16 mouse cellular contexts compared by ENCODE assay signal in genomic region chr6:139014526-139014925, GRCm38 (mm10).
A peak's percentile ranks its signal among the peaks of the same experiment; 100 is the strongest.
DNase-seq lines count a peak whose midpoint lies in the region; ATAC-seq and TF ChIP-seq lines count a peak whose summit lies in the region.
"Had no signal": no experiment of that assay in that cellular context is flagged by ENCODE, and none has a peak within 500 bp of the region (broad histone marks: within the 10 kb centered on the region; RNA-seq: fewer than 3 reads in every experiment).

No protein-coding gene starts in this region.

- no peaks in the 10 kb centered on the region for H3K27me3 ChIP-seq in forebrain, postnatal 0 days (ENCODE audit: insufficient read depth, low read length)
- H3K27me3 ChIP-seq in forebrain, embryonic 14.5 days (replicated peaks; ENCODE audit: control insufficient read depth, insufficient read depth, low read length) = no peaks in the 10 kb centered on the region
- no peaks in the 10 kb centered on the region for H3K27me3 ChIP-seq in liver, embryonic 14.5 days (ENCODE audit: control insufficient read depth, insufficient read depth, low read length)
- no peaks in the 10 kb centered on the region for H3K27me3 ChIP-seq in liver, embryonic 12.5 days (replicated peaks)
- no peaks in the 10 kb centered on the region for H3K27me3 ChIP-seq in MEL (ENCODE audit: control insufficient read depth in 1 of 2, insufficient read depth in 2 of 2, low read length in 2 of 2)
- H3K27me3 ChIP-seq in neural tube, embryonic 15.5 days (replicated peaks) = no peaks in the 10 kb centered on the region
- H3K27me3 ChIP-seq: CH12.LX; forebrain, embryonic 12.5 days; heart, embryonic 12.5 days; liver, embryonic 13.5 days had no signal

- no peak for ATAC-seq in forebrain, postnatal 0 days
- ATAC-seq in forebrain, embryonic 14.5 days = no peak
- no peak for ATAC-seq in liver, embryonic 14.5 days (ENCODE audit: insufficient read depth)
- no peak for ATAC-seq in liver, embryonic 12.5 days
- no peak for ATAC-seq in neural tube, embryonic 15.5 days (ENCODE audit: low FRiP score)

- DNase-seq in forebrain, postnatal 0 days = no peak
- no peak for DNase-seq in forebrain, embryonic 14.5 days (ENCODE audit: low spot score)
- DNase-seq in liver, embryonic 14.5 days (ENCODE audit: low read depth in 3 of 3, low spot score in 3 of 3) = no peak
- DNase-seq in MEL (ENCODE audit: low read depth, low spot score) = peak; percentile 3
- DNase-seq in embryo, embryonic 11 days = peak; percentile 10
- no peak for DNase-seq in thymus, adult 18-20 months
- DNase-seq: adrenal gland, postnatal 36 days; cerebellum, adult 9-10 months; liver, embryonic 13.5 days; lung, postnatal 14 days had no signal

- H3K79me2 ChIP-seq in MEL (ENCODE audit: control insufficient read depth, insufficient read depth, low read length, poor library complexity) = no peaks in the 10 kb centered on the region

- H3K4me2 ChIP-seq in forebrain, postnatal 0 days (ENCODE audit: low read depth) = no peak overlapping the region
- H3K4me2 ChIP-seq in forebrain, embryonic 14.5 days (ENCODE audit: low read length) = no peak overlapping the region
- no peak overlapping the region for H3K4me2 ChIP-seq in liver, embryonic 14.5 days (ENCODE audit: low read depth)
- H3K4me2 ChIP-seq in liver, embryonic 12.5 days = no peak overlapping the region
- H3K4me2 ChIP-seq in neural tube, embryonic 15.5 days = no peak overlapping the region
- H3K4me2 ChIP-seq: forebrain, embryonic 12.5 days; heart, embryonic 12.5 days; liver, embryonic 13.5 days had no signal

- H3K4me1 ChIP-seq in forebrain, postnatal 0 days (ENCODE audit: insufficient read depth) = no peaks in the 10 kb centered on the region
- H3K4me1 ChIP-seq in forebrain, embryonic 14.5 days (ENCODE audit: control insufficient read depth, insufficient read depth, low read length) = no peaks in the 10 kb centered on the region
- no peaks in the 10 kb centered on the region for H3K4me1 ChIP-seq in liver, embryonic 14.5 days (replicated peaks; ENCODE audit: control insufficient read depth in 2 of 2, insufficient read depth in 2 of 2, low read length in 1 of 2)
- no peaks in the 10 kb centered on the region for H3K4me1 ChIP-seq in liver, embryonic 12.5 days
- no peaks in the 10 kb centered on the region for H3K4me1 ChIP-seq in MEL (ENCODE audit: control insufficient read depth in 1 of 2, insufficient read depth in 2 of 2, low read length in 2 of 2)
- H3K4me1 ChIP-seq in neural tube, embryonic 15.5 days = no peaks in the 10 kb centered on the region
- H3K4me1 ChIP-seq: forebrain, embryonic 12.5 days; heart, embryonic 12.5 days; limb, embryonic 10.5 days; liver, embryonic 13.5 days had no signal

- H3K4me3 ChIP-seq in forebrain, postnatal 0 days (ENCODE audit: low read depth, low read length) = no peak overlapping the region
- no peak overlapping the region for H3K4me3 ChIP-seq in forebrain, embryonic 14.5 days (ENCODE audit: low read depth, low read length)
- no peak overlapping the region for H3K4me3 ChIP-seq in liver, embryonic 14.5 days (ENCODE audit: insufficient read depth in 1 of 2, low read depth in 2 of 2, low read length in 2 of 2)
- no peak overlapping the region for H3K4me3 ChIP-seq in liver, embryonic 12.5 days
- no peak overlapping the region for H3K4me3 ChIP-seq in MEL (ENCODE audit: control insufficient read depth in 1 of 2, insufficient read depth in 1 of 2, low read depth in 2 of 2, low read length in 2 of 2)
- no peak overlapping the region for H3K4me3 ChIP-seq in neural tube, embryonic 15.5 days (replicated peaks)
- H3K4me3 ChIP-seq: forebrain, embryonic 12.5 days; heart, embryonic 12.5 days; limb, embryonic 10.5 days; liver, embryonic 13.5 days had no signal

- 93% methylated on average over 4 of the region's 4 CpGs for WGBS in forebrain, postnatal 0 days
- WGBS in forebrain, embryonic 14.5 days = 91% methylated on average over 4 of the region's 4 CpGs
- WGBS in liver, embryonic 14.5 days (ENCODE audit: insufficient replicate concordance) = 46% methylated on average over 4 of the region's 4 CpGs
- WGBS in liver, embryonic 12.5 days (ENCODE audit: insufficient replicate concordance) = 58% methylated on average over 4 of the region's 4 CpGs
- 85% methylated on average over 4 of the region's 4 CpGs for WGBS in neural tube, embryonic 15.5 days

- H3K9ac ChIP-seq in forebrain, postnatal 0 days = no peak overlapping the region
- no peak overlapping the region for H3K9ac ChIP-seq in forebrain, embryonic 14.5 days (ENCODE audit: low read length)
- no peak overlapping the region for H3K9ac ChIP-seq in liver, embryonic 14.5 days (replicated peaks)
- H3K9ac ChIP-seq in liver, embryonic 12.5 days = no peak overlapping the region
- no peak overlapping the region for H3K9ac ChIP-seq in MEL (ENCODE audit: control insufficient read depth, low read depth, low read length, poor library complexity, severe bottlenecking)
- no peak overlapping the region for H3K9ac ChIP-seq in neural tube, embryonic 15.5 days (replicated peaks)
- H3K9ac ChIP-seq: forebrain, embryonic 12.5 days; heart, embryonic 12.5 days; liver, embryonic 13.5 days had no signal

- H3K27ac ChIP-seq in forebrain, postnatal 0 days (ENCODE audit: low read depth, low read length) = no peak overlapping the region
- no peak overlapping the region for H3K27ac ChIP-seq in forebrain, embryonic 14.5 days (ENCODE audit: low read depth, low read length)
- H3K27ac ChIP-seq in liver, embryonic 14.5 days = no peak overlapping the region
- no peak overlapping the region for H3K27ac ChIP-seq in liver, embryonic 12.5 days
- no peak overlapping the region for H3K27ac ChIP-seq in MEL (ENCODE audit: control insufficient read depth, low read depth, low read length)
- H3K27ac ChIP-seq in neural tube, embryonic 15.5 days (replicated peaks) = no peak overlapping the region
- H3K27ac ChIP-seq: forebrain, embryonic 12.5 days; limb, embryonic 10.5 days; liver, embryonic 13.5 days had no signal

- peak; percentile 29 for TF ChIP-seq CTCF in forebrain, postnatal 0 days (IDR thresholded peaks at IDR 0.05; ENCODE audit: low read depth)
- peak; percentile 8; the same call in 1 of the 2 replicates for TF ChIP-seq CTCF in liver, embryonic 14.5 days (IDR thresholded peaks at IDR 0.05; ENCODE audit: low read depth)
- no peak for TF ChIP-seq CTCF in MEL (IDR thresholded peaks at IDR 0.05 in 2 of 3, conservative IDR thresholded peaks at IDR 0.05 in 1 of 3; ENCODE audit: control insufficient read depth in 1 of 3, insufficient read depth in 1 of 3, low read depth in 2 of 3, low read length in 3 of 3, poor library complexity in 1 of 3, severe bottlenecking in 1 of 3)

- no peak for TF ChIP-seq RAD21 in MEL (IDR thresholded peaks at IDR 0.05; ENCODE audit: low read depth, low read length)

- TF ChIP-seq EP300 in liver, embryonic 14.5 days (IDR thresholded peaks at IDR 0.05; ENCODE audit: low read depth) = no peak
- TF ChIP-seq EP300 in MEL (IDR thresholded peaks at IDR 0.05; ENCODE audit: low read depth in 1 of 2, low read length in 2 of 2) = no peak

- H3K9me3 ChIP-seq in forebrain, postnatal 0 days (ENCODE audit: low read length) = no peaks in the 10 kb centered on the region
- no peaks in the 10 kb centered on the region for H3K9me3 ChIP-seq in forebrain, embryonic 14.5 days (replicated peaks; ENCODE audit: control insufficient read depth, low read length)
- H3K9me3 ChIP-seq in liver, embryonic 14.5 days (ENCODE audit: control insufficient read depth, low read length) = no peaks in the 10 kb centered on the region; the same call in 1 of the 2 replicates
- no peaks in the 10 kb centered on the region for H3K9me3 ChIP-seq in liver, embryonic 12.5 days (replicated peaks)
- no peaks in the 10 kb centered on the region for H3K9me3 ChIP-seq in MEL (replicated peaks; ENCODE audit: insufficient read depth, low read length)
- no peaks in the 10 kb centered on the region for H3K9me3 ChIP-seq in neural tube, embryonic 15.5 days (replicated peaks)
- H3K9me3 ChIP-seq: forebrain, embryonic 12.5 days; limb, embryonic 10.5 days; liver, embryonic 13.5 days had no signal

- no peaks in the 10 kb centered on the region for H3K36me3 ChIP-seq in forebrain, postnatal 0 days (ENCODE audit: insufficient read depth)
- H3K36me3 ChIP-seq in forebrain, embryonic 14.5 days (ENCODE audit: control insufficient read depth, insufficient read depth, low read length) = no peaks in the 10 kb centered on the region
- H3K36me3 ChIP-seq in liver, embryonic 14.5 days (replicated peaks; ENCODE audit: control insufficient read depth, insufficient read depth, low read depth) = no peaks in the 10 kb centered on the region
- no peaks in the 10 kb centered on the region for H3K36me3 ChIP-seq in liver, embryonic 12.5 days
- H3K36me3 ChIP-seq in MEL (ENCODE audit: control insufficient read depth in 1 of 2, insufficient read depth in 2 of 2, low read length in 2 of 2) = no peaks in the 10 kb centered on the region
- H3K36me3 ChIP-seq in neural tube, embryonic 15.5 days = no peaks in the 10 kb centered on the region
- H3K36me3 ChIP-seq: forebrain, embryonic 12.5 days; heart, embryonic 12.5 days; limb, embryonic 10.5 days; liver, embryonic 13.5 days had no signal

- TF ChIP-seq POLR2A in MEL (IDR thresholded peaks at IDR 0.05; ENCODE audit: control insufficient read depth in 1 of 2, insufficient read depth in 1 of 2, low read depth in 1 of 2, low read length in 2 of 2, poor library complexity in 1 of 2) = no peak

TF ChIP-seq in MEL, 35 proteins besides CTCF, POLR2A, EP300 and RAD21:
- TF ChIP-seq MYB (IDR thresholded peaks at IDR 0.05; ENCODE audit: low read depth, low read length) = no peak
- TF ChIP-seq UBTF (IDR thresholded peaks at IDR 0.05; ENCODE audit: borderline replicate concordance, insufficient read depth, low read depth, low read length) = no peak
- no peak for TF ChIP-seq GABPA (IDR thresholded peaks at IDR 0.05; ENCODE audit: low read depth, low read length)
- no peak for TF ChIP-seq ZNF384 (IDR thresholded peaks at IDR 0.05; ENCODE audit: low read depth, low read length)
- TF ChIP-seq SMC3 (IDR thresholded peaks at IDR 0.05; ENCODE audit: low read depth, low read length) = no peak
- TF ChIP-seq MXI1 (IDR thresholded peaks at IDR 0.05; ENCODE audit: low read depth, low read length) = no peak
- no peak for TF ChIP-seq ZC3H11A (IDR thresholded peaks at IDR 0.05; ENCODE audit: low read depth, low read length)
- no peak for TF ChIP-seq TCF12 (IDR thresholded peaks at IDR 0.05; ENCODE audit: low read depth, low read length)
- TF ChIP-seq CHD1 (IDR thresholded peaks at IDR 0.05; ENCODE audit: low read depth, low read length) = no peak

Comparison
In these comparisons a context has a peak if more than half of its experiments do, and no peak if none do; other contexts are left out.
1. DNase-seq: peak in MEL (single experiment) and embryo, embryonic 11 days (single experiment); none in forebrain, postnatal 0 days (single experiment), forebrain, embryonic 14.5 days (single experiment), liver, embryonic 14.5 days (0 of 3) and thymus, adult 18-20 months (0 of 2).
2. CTCF ChIP-seq: peak in forebrain, postnatal 0 days (single experiment) and liver, embryonic 14.5 days (single experiment); none in MEL (0 of 3).